Mouse (Mus musculus): ENCODE results near the gene Ttc30b.

- no peak for TF ChIP-seq POLR2A (IDR thresholded peaks at IDR 0.05; ENCODE audit: control insufficient read depth, low read depth, low read length)
- TF ChIP-seq CTCF (IDR thresholded peaks at IDR 0.05; ENCODE audit: control insufficient read depth, insufficient read depth, insufficient replicate concordance, low read depth, low read length), result no peak
These were observed 20.9 kb upstream of the Ttc30b start for GRCm38 (mm10) chr2:75959183-75959849.

Data from testis, adult 2 months (tissue).